In genomic region chr7:113705929-113706328, GRCm38 (mm10) we compare ENCODE assay signal across 17 mouse cellular contexts. TPM values are rescaled to one million over a fixed set of nuclear protein-coding genes. Genes with fewer than 3 reads are reported as not detected.
DNase-seq lines count a peak whose midpoint lies in the region; ATAC-seq and TF ChIP-seq lines count a peak whose summit lies in the region.
"Had no signal": no experiment of that assay in that cellular context is flagged by ENCODE, and none has a peak within 500 bp of the region (broad histone marks: within the 10 kb centered on the region; RNA-seq: fewer than 3 reads in every experiment).

No protein-coding gene starts in this region.

- no peaks in the 10 kb centered on the region for H3K27me3 ChIP-seq in intestine, postnatal 0 days (replicated peaks; ENCODE audit: control insufficient read depth, insufficient read depth, low read length)
- H3K27me3 ChIP-seq in intestine, embryonic 15.5 days (replicated peaks) = no peaks in the 10 kb centered on the region
- no peaks in the 10 kb centered on the region for H3K27me3 ChIP-seq in testis, adult 2 months (ENCODE audit: control insufficient read depth, insufficient read depth, low read length)
- no peaks in the 10 kb centered on the region for H3K27me3 ChIP-seq in G1E (ENCODE audit: insufficient read depth, low read length)
- H3K27me3 ChIP-seq: lung, embryonic 15.5 days; stomach, embryonic 15.5 days had no signal

- peak; percentile 37; the same call in 1 of the 2 replicates for TF ChIP-seq CTCF in intestine, postnatal 0 days (IDR thresholded peaks at IDR 0.05; ENCODE audit: low read depth)
- TF ChIP-seq CTCF in testis, adult 2 months (IDR thresholded peaks at IDR 0.05; ENCODE audit: control insufficient read depth, insufficient read depth, insufficient replicate concordance, low read depth, low read length) = peak; percentile 12; the same call in 1 of the 2 replicates
- 0 out of 2 replicates have a peak, but pooled peaks have one; percentile 15 for TF ChIP-seq CTCF in G1E (IDR thresholded peaks at IDR 0.05; ENCODE audit: low read depth, low read length)

- DNase-seq in testis, postnatal 14 days (ENCODE audit: low spot score) = no peak
- DNase-seq in G1E (ENCODE audit: low spot score) = no peak
- peak; percentile 25 for DNase-seq in thymus, postnatal 4 days
- no peak for DNase-seq in cerebellum, postnatal 25 days
- DNase-seq: cerebellum, adult 9-10 months; kidney, adult 18-20 months; layer of hippocampus, adult 9-11 months; left cerebral cortex, postnatal 4 days; right cerebral cortex, postnatal 4 days had no signal

- no peak for TF ChIP-seq POLR2A in testis, adult 2 months (IDR thresholded peaks at IDR 0.05; ENCODE audit: control insufficient read depth, low read depth, low read length)

- ATAC-seq in intestine, postnatal 0 days = no peak
- no peak for ATAC-seq in intestine, embryonic 15.5 days
- no peak for ATAC-seq in G1E (ENCODE audit: extremely low read depth, insufficient number of reproducible peaks, low FRiP score, poor library complexity, severe bottlenecking)

- no peak overlapping the region for H3K9ac ChIP-seq in intestine, postnatal 0 days (ENCODE audit: low read depth, low read length)
- no peak overlapping the region for H3K9ac ChIP-seq in intestine, embryonic 15.5 days
- H3K9ac ChIP-seq: lung, embryonic 15.5 days; stomach, embryonic 15.5 days had no signal

- no peak overlapping the region for H3K4me2 ChIP-seq in intestine, postnatal 0 days (replicated peaks; ENCODE audit: low read depth)
- no peak overlapping the region for H3K4me2 ChIP-seq in intestine, embryonic 15.5 days (replicated peaks)
- H3K4me2 ChIP-seq: heart, embryonic 11.5 days; lung, embryonic 15.5 days; stomach, embryonic 15.5 days had no signal

- no peak overlapping the region for H3K27ac ChIP-seq in intestine, postnatal 0 days (ENCODE audit: low read depth, low read length)
- no peak overlapping the region for H3K27ac ChIP-seq in intestine, embryonic 15.5 days
- H3K27ac ChIP-seq in testis, adult 2 months (ENCODE audit: control insufficient read depth, insufficient read depth, low read depth, low read length) = no peak overlapping the region
- H3K27ac ChIP-seq: hindbrain, embryonic 10.5 days; lung, embryonic 15.5 days; midbrain, embryonic 10.5 days; stomach, embryonic 15.5 days had no signal

- no peak overlapping the region for H3K4me3 ChIP-seq in intestine, postnatal 0 days (ENCODE audit: low read depth, low read length)
- H3K4me3 ChIP-seq in intestine, embryonic 15.5 days (replicated peaks) = no peak overlapping the region
- no peak overlapping the region for H3K4me3 ChIP-seq in testis, adult 2 months (ENCODE audit: control insufficient read depth, low read depth, low read length)
- no peak overlapping the region for H3K4me3 ChIP-seq in G1E (ENCODE audit: low read depth, low read length)
- H3K4me3 ChIP-seq: hindbrain, embryonic 10.5 days; lung, embryonic 15.5 days; midbrain, embryonic 10.5 days; stomach, embryonic 15.5 days had no signal

- no peaks in the 10 kb centered on the region for H3K9me3 ChIP-seq in intestine, postnatal 0 days (ENCODE audit: control insufficient read depth)
- H3K9me3 ChIP-seq in intestine, embryonic 15.5 days = no peaks in the 10 kb centered on the region
- no peaks in the 10 kb centered on the region for H3K9me3 ChIP-seq in G1E (replicated peaks)
- H3K9me3 ChIP-seq: hindbrain, embryonic 10.5 days; lung, embryonic 15.5 days; midbrain, embryonic 10.5 days; stomach, embryonic 15.5 days had no signal

- H3K36me3 ChIP-seq in intestine, postnatal 0 days (ENCODE audit: control insufficient read depth, insufficient read depth) = no peaks in the 10 kb centered on the region
- no peaks in the 10 kb centered on the region for H3K36me3 ChIP-seq in intestine, embryonic 15.5 days
- H3K36me3 ChIP-seq in testis, adult 2 months (ENCODE audit: control insufficient read depth, insufficient read depth, low read length) = no peaks in the 10 kb centered on the region
- no peaks in the 10 kb centered on the region for H3K36me3 ChIP-seq in G1E (replicated peaks)
- H3K36me3 ChIP-seq: hindbrain, embryonic 10.5 days; lung, embryonic 15.5 days; midbrain, embryonic 10.5 days; stomach, embryonic 15.5 days had no signal

- no peaks in the 10 kb centered on the region for H3K4me1 ChIP-seq in intestine, postnatal 0 days (replicated peaks; ENCODE audit: control insufficient read depth, insufficient read depth, low read length)
- no peaks in the 10 kb centered on the region for H3K4me1 ChIP-seq in intestine, embryonic 15.5 days (replicated peaks)
- no peaks in the 10 kb centered on the region for H3K4me1 ChIP-seq in testis, adult 2 months (ENCODE audit: control insufficient read depth, insufficient read depth, low read length)
- H3K4me1 ChIP-seq in G1E (ENCODE audit: insufficient read depth, low read depth, low read length) = no peaks in the 10 kb centered on the region
- H3K4me1 ChIP-seq: lung, embryonic 15.5 days; stomach, embryonic 15.5 days had no signal

RNA-seq across cellular contexts. Expression of gene Spon1, which starts 59.9 kb away (rescaled TPM):
- polyA plus RNA-seq in intestine, postnatal 0 days (2015; fragmentation: Nextera tagmentation; extraction: Ambion mirVana) = 3.2 and 3.6 TPM in 2 replicates
- polyA plus RNA-seq in intestine, embryonic 15.5 days (2015; fragmentation: Nextera tagmentation; extraction: Ambion mirVana) = 11.9 and 12.9 TPM in 2 replicates
- polyA plus RNA-seq in testis, adult 2 months (2012; rRNA removed) = 3.6 and 4.2 TPM in 2 replicates
- not detected in 2 replicates for total RNA-seq in G1E (2014; fragmentation: Nextera tagmentation)
- 0.05 and 0.06 TPM in 2 replicates for total RNA-seq in G1E (2017)
- not detected in 2 replicates for polyA plus RNA-seq in G1E (2012)
